Mouse (Mus musculus): ENCODE measurements around the gene Fxyd1.

DNA sequence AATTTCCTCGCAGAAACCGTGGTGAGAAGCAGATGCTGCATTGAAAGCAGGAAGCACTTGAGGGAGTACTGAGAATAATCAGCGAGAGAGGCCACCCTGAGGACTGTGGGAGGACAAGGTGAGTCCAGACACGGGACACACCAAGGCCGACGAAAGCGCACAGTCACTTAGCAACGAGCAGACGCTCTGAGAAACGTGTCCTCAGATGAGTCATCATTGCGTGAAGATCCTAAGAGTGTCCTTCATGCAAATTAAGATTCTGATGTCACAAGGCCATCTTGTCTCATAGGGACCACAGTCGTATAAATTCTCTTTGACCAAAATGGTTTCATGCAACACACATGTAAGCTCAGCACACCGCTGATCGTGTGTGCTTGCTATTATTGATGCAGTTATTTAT is 43.8 kb upstream of the Fxyd1 start:
- TF ChIP-seq CTCF (conservative IDR thresholded peaks at IDR 0.05; ENCODE audit: low read length) (no peak), NANOG (IDR thresholded peaks at IDR 0.05; ENCODE audit: borderline replicate concordance, low read length) (no peak), POU5F1 (IDR thresholded peaks at IDR 0.05; ENCODE audit: borderline replicate concordance, low read length) (no peak)
